ENCODE assay signal across 23 mouse cellular contexts in the genomic region with DNA sequence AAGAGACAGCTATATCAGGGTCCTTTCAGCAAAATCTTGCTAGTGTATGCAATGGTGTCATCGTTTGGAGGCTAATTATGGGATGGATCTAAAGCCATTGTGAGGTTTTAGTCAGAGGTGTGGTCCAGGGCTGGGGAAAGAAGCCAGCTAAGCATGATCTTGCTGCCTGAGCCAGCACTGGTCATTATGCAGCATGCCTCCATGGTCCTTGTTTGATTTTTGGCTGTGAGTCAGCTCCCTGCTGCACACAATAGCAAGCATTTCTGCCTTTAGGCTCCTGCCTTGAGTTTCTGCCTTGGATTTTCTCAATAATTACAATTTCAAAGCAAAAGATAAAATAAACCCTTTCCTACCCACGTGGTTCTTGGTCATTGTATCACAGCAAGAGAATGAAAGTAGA.
DNase-seq lines count a peak whose midpoint lies in the region; ATAC-seq and TF ChIP-seq lines count a peak whose summit lies in the region.
"Had no signal": no experiment of that assay in that cellular context is flagged by ENCODE, and none has a peak within 500 bp of the region (broad histone marks: within the 10 kb centered on the region; RNA-seq: fewer than 3 reads in every experiment).

No protein-coding gene starts in this region.

- no peak overlapping the region for H3K9ac ChIP-seq in forebrain, embryonic 15.5 days (replicated peaks)
- H3K9ac ChIP-seq in midbrain, embryonic 12.5 days (replicated peaks) = no peak overlapping the region
- H3K9ac ChIP-seq in midbrain, postnatal 0 days (replicated peaks; ENCODE audit: low read length, poor library complexity, severe bottlenecking) = no peak overlapping the region
- H3K9ac ChIP-seq: heart, embryonic 12.5 days; heart, embryonic 15.5 days; hindbrain, embryonic 13.5 days; intestine, embryonic 15.5 days had no signal

- DNase-seq in cerebellum, postnatal 10 days = peak; percentile 6 to 20
- DNase-seq in cerebellum, adult 18-20 months = no peak
- no peak for DNase-seq in forebrain, embryonic 10.5 days (ENCODE audit: extremely low spot score, low spot score)
- DNase-seq in midbrain, postnatal 0 days (ENCODE audit: low spot score) = no peak
- DNase-seq in Muller cell, postnatal 12 days (ENCODE audit: inconsistent ontology term) = peak; percentile 12
- DNase-seq in retina, postnatal 1 day = no peak
- DNase-seq: adrenal gland, postnatal 10 days; adrenal gland, postnatal 36 days; cerebellum, adult 11 months; cerebellum, adult 8-10 months; gastrocnemius, postnatal 25 days; heart, adult 18-20 months; heart, postnatal 10 days; heart, postnatal 36 days had no signal

- 35% methylated on average over 2 of the region's 2 CpGs for WGBS in forebrain, embryonic 15.5 days
- WGBS in forebrain, embryonic 10.5 days = 79% methylated on average over 2 of the region's 2 CpGs
- WGBS in midbrain, embryonic 12.5 days = 60% methylated on average over 2 of the region's 2 CpGs
- 43% methylated on average over 2 of the region's 2 CpGs for WGBS in midbrain, postnatal 0 days

- no peak overlapping the region for H3K27ac ChIP-seq in forebrain, embryonic 15.5 days (replicated peaks)
- H3K27ac ChIP-seq in forebrain, embryonic 10.5 days = no peak overlapping the region
- no peak overlapping the region for H3K27ac ChIP-seq in midbrain, embryonic 12.5 days (replicated peaks)
- no peak overlapping the region for H3K27ac ChIP-seq in midbrain, postnatal 0 days (ENCODE audit: low read depth, low read length)
- H3K27ac ChIP-seq: heart, embryonic 15.5 days; hindbrain, embryonic 10.5 days; hindbrain, embryonic 13.5 days; intestine, embryonic 15.5 days had no signal

- peaks cover 17% of the 10 kb centered on the region for H3K4me1 ChIP-seq in forebrain, embryonic 15.5 days
- no peaks in the 10 kb centered on the region for H3K4me1 ChIP-seq in forebrain, embryonic 10.5 days
- no peaks in the 10 kb centered on the region for H3K4me1 ChIP-seq in midbrain, embryonic 12.5 days
- no peaks in the 10 kb centered on the region for H3K4me1 ChIP-seq in midbrain, postnatal 0 days (ENCODE audit: insufficient read depth, low read length)
- H3K4me1 ChIP-seq: hindbrain, embryonic 10.5 days; hindbrain, embryonic 13.5 days; intestine, embryonic 15.5 days had no signal

- TF ChIP-seq CTCF in midbrain, postnatal 0 days (IDR thresholded peaks at IDR 0.05) = no peak

- H3K4me2 ChIP-seq in forebrain, embryonic 15.5 days (replicated peaks) = no peak overlapping the region
- no peak overlapping the region for H3K4me2 ChIP-seq in midbrain, embryonic 12.5 days (replicated peaks)
- no peak overlapping the region for H3K4me2 ChIP-seq in midbrain, postnatal 0 days (ENCODE audit: low read depth, low read length, poor library complexity, severe bottlenecking)
- H3K4me2 ChIP-seq: heart, embryonic 12.5 days; heart, embryonic 15.5 days; hindbrain, embryonic 13.5 days; intestine, embryonic 15.5 days had no signal

- ATAC-seq in forebrain, embryonic 15.5 days (replicated peaks) = 0 out of 2 replicates have a peak, but pooled peaks have one; percentile 55
- 0 out of 2 replicates have a peak, but pooled peaks have one; percentile 41 for ATAC-seq in midbrain, embryonic 12.5 days (ENCODE audit: low FRiP score, low read depth)
- no peak for ATAC-seq in midbrain, postnatal 0 days (ENCODE audit: low FRiP score)
- ATAC-seq: hindbrain, embryonic 16.5 days; intestine, embryonic 15.5 days; Patski had no signal

- H3K27me3 ChIP-seq in forebrain, embryonic 15.5 days = no peaks in the 10 kb centered on the region
- no peaks in the 10 kb centered on the region for H3K27me3 ChIP-seq in forebrain, embryonic 10.5 days (ENCODE audit: poor library complexity, severe bottlenecking)
- no peaks in the 10 kb centered on the region for H3K27me3 ChIP-seq in midbrain, embryonic 12.5 days
- no peaks in the 10 kb centered on the region for H3K27me3 ChIP-seq in midbrain, postnatal 0 days (ENCODE audit: insufficient read depth, low read length)
- H3K27me3 ChIP-seq: heart, embryonic 12.5 days; heart, embryonic 15.5 days; hindbrain, embryonic 13.5 days; intestine, embryonic 15.5 days; Patski had no signal

- H3K36me3 ChIP-seq in forebrain, embryonic 15.5 days = no peaks in the 10 kb centered on the region
- H3K36me3 ChIP-seq in forebrain, embryonic 10.5 days (replicated peaks) = no peaks in the 10 kb centered on the region
- H3K36me3 ChIP-seq in midbrain, embryonic 12.5 days = no peaks in the 10 kb centered on the region
- H3K36me3 ChIP-seq in midbrain, postnatal 0 days (ENCODE audit: insufficient read depth, low read length) = no peaks in the 10 kb centered on the region
- H3K36me3 ChIP-seq: heart, embryonic 12.5 days; heart, embryonic 15.5 days; hindbrain, embryonic 10.5 days; hindbrain, embryonic 13.5 days; intestine, embryonic 15.5 days had no signal

- H3K9me3 ChIP-seq in forebrain, embryonic 15.5 days = no peaks in the 10 kb centered on the region
- H3K9me3 ChIP-seq in forebrain, embryonic 10.5 days = no peaks in the 10 kb centered on the region
- H3K9me3 ChIP-seq in midbrain, embryonic 12.5 days = no peaks in the 10 kb centered on the region
- H3K9me3 ChIP-seq in midbrain, postnatal 0 days (ENCODE audit: low read length) = no peaks in the 10 kb centered on the region
- H3K9me3 ChIP-seq: heart, embryonic 12.5 days; heart, embryonic 15.5 days; hindbrain, embryonic 10.5 days; hindbrain, embryonic 13.5 days; intestine, embryonic 15.5 days had no signal

- H3K4me3 ChIP-seq in forebrain, embryonic 15.5 days = no peak overlapping the region
- H3K4me3 ChIP-seq in forebrain, embryonic 10.5 days = no peak overlapping the region
- H3K4me3 ChIP-seq in midbrain, embryonic 12.5 days = no peak overlapping the region
- no peak overlapping the region for H3K4me3 ChIP-seq in midbrain, postnatal 0 days (ENCODE audit: low read depth, low read length)
- H3K4me3 ChIP-seq: heart, embryonic 12.5 days; heart, embryonic 15.5 days; hindbrain, embryonic 10.5 days; hindbrain, embryonic 13.5 days; intestine, embryonic 15.5 days had no signal

Comparison
In these comparisons a context has a peak if more than half of its experiments do, and no peak if none do; other contexts are left out.
1. DNase-seq: peak in cerebellum, postnatal 10 days (2 of 2) and Muller cell, postnatal 12 days (single experiment); none in cerebellum, adult 18-20 months (0 of 2), forebrain, embryonic 10.5 days (single experiment), midbrain, postnatal 0 days (single experiment) and retina, postnatal 1 day (single experiment).